ENCODE assay signal across 18 mouse cellular contexts in genomic region chr2:47994185-47994584, GRCm38 (mm10).
DNase-seq lines count a peak whose midpoint lies in the region; ATAC-seq lines count a peak whose summit lies in the region.
"Had no signal": no experiment of that assay in that cellular context is flagged by ENCODE, and none has a peak within 500 bp of the region (broad histone marks: within the 10 kb centered on the region; RNA-seq: fewer than 3 reads in every experiment).

No protein-coding gene starts in this region.

- peak; percentile 35; the same call in 1 of the 2 replicates for ATAC-seq in hindbrain, embryonic 11.5 days (ENCODE audit: low FRiP score)
- no peak for ATAC-seq in hindbrain, embryonic 16.5 days
- ATAC-seq in forebrain, embryonic 14.5 days = peak; percentile 68; the same call in 1 of the 2 replicates
- ATAC-seq in erythroblast, adult 5-6 weeks (replicated peaks; ENCODE audit: low FRiP score, poor library complexity, severe bottlenecking) = no peak
- ATAC-seq: intestine, embryonic 16.5 days; liver, embryonic 12.5 days; lung, postnatal 0 days; Patski had no signal

- H3K4me1 ChIP-seq in hindbrain, embryonic 11.5 days (replicated peaks; ENCODE audit: control insufficient read depth, insufficient read depth, low read length) = no peaks in the 10 kb centered on the region
- no peaks in the 10 kb centered on the region for H3K4me1 ChIP-seq in hindbrain, embryonic 16.5 days (ENCODE audit: control insufficient read depth, insufficient read depth, low read depth, low read length)
- no peaks in the 10 kb centered on the region for H3K4me1 ChIP-seq in forebrain, embryonic 14.5 days (ENCODE audit: control insufficient read depth, insufficient read depth, low read length)
- H3K4me1 ChIP-seq: embryonic facial prominence, embryonic 12.5 days; heart, embryonic 10.5 days; liver, embryonic 12.5 days had no signal

- no peak overlapping the region for H3K4me2 ChIP-seq in hindbrain, embryonic 11.5 days (replicated peaks; ENCODE audit: low read depth, low read length)
- no peak overlapping the region for H3K4me2 ChIP-seq in hindbrain, embryonic 16.5 days (ENCODE audit: low read length)
- H3K4me2 ChIP-seq in forebrain, embryonic 14.5 days (ENCODE audit: low read length) = no peak overlapping the region
- H3K4me2 ChIP-seq: embryonic facial prominence, embryonic 12.5 days; liver, embryonic 12.5 days had no signal

- no peaks in the 10 kb centered on the region for H3K36me3 ChIP-seq in hindbrain, embryonic 11.5 days (ENCODE audit: control insufficient read depth, insufficient read depth, low read length)
- no peaks in the 10 kb centered on the region for H3K36me3 ChIP-seq in hindbrain, embryonic 16.5 days (ENCODE audit: control insufficient read depth, insufficient read depth, low read length)
- H3K36me3 ChIP-seq in forebrain, embryonic 14.5 days (ENCODE audit: control insufficient read depth, insufficient read depth, low read length) = no peaks in the 10 kb centered on the region
- H3K36me3 ChIP-seq: embryonic facial prominence, embryonic 12.5 days; heart, embryonic 10.5 days; liver, embryonic 12.5 days had no signal

- no peaks in the 10 kb centered on the region for H3K27me3 ChIP-seq in hindbrain, embryonic 11.5 days (ENCODE audit: control insufficient read depth, insufficient read depth, low read length)
- H3K27me3 ChIP-seq in hindbrain, embryonic 16.5 days (replicated peaks; ENCODE audit: control insufficient read depth, insufficient read depth, low read length) = no peaks in the 10 kb centered on the region
- H3K27me3 ChIP-seq in forebrain, embryonic 14.5 days (replicated peaks; ENCODE audit: control insufficient read depth, insufficient read depth, low read length) = no peaks in the 10 kb centered on the region
- H3K27me3 ChIP-seq: embryonic facial prominence, embryonic 12.5 days; liver, embryonic 12.5 days had no signal

- no peak overlapping the region for H3K9ac ChIP-seq in hindbrain, embryonic 11.5 days (ENCODE audit: low read depth, low read length)
- H3K9ac ChIP-seq in hindbrain, embryonic 16.5 days (ENCODE audit: low read depth, low read length) = no peak overlapping the region
- H3K9ac ChIP-seq in forebrain, embryonic 14.5 days (ENCODE audit: low read length) = no peak overlapping the region
- H3K9ac ChIP-seq: embryonic facial prominence, embryonic 12.5 days; liver, embryonic 12.5 days had no signal

- 77% methylated on average over 5 of the region's 5 CpGs for WGBS in hindbrain, embryonic 11.5 days
- WGBS in hindbrain, embryonic 16.5 days = 63% methylated on average over 5 of the region's 5 CpGs
- 68% methylated on average over 5 of the region's 5 CpGs for WGBS in forebrain, embryonic 14.5 days

- H3K27ac ChIP-seq in hindbrain, embryonic 11.5 days (ENCODE audit: low read depth, low read length) = no peak overlapping the region
- H3K27ac ChIP-seq in hindbrain, embryonic 16.5 days (ENCODE audit: low read depth, low read length) = no peak overlapping the region
- H3K27ac ChIP-seq in forebrain, embryonic 14.5 days (ENCODE audit: low read depth, low read length) = no peak overlapping the region
- H3K27ac ChIP-seq: embryonic facial prominence, embryonic 12.5 days; heart, embryonic 10.5 days; liver, embryonic 12.5 days; stomach, postnatal 0 days had no signal

- DNase-seq in cerebellum, adult 11-12 months = peak; percentile 11
- no peak for DNase-seq in cerebellum, postnatal 4 days (ENCODE audit: low spot score in 2 of 2)
- DNase-seq in hindbrain, embryonic 11.5 days (ENCODE audit: low spot score) = peak; percentile 13
- DNase-seq in forebrain, embryonic 14.5 days (ENCODE audit: low spot score) = peak; percentile 39
- peak; percentile 63 for DNase-seq in layer of hippocampus, adult 9-11 months
- DNase-seq in gastrocnemius, adult 18-20 months (ENCODE audit: low spot score) = no peak
- DNase-seq: gastrocnemius, postnatal 25 days; kidney, postnatal 10 days; thymus, postnatal 36 days had no signal

- H3K9me3 ChIP-seq in hindbrain, embryonic 11.5 days (ENCODE audit: control insufficient read depth, low read length) = no peaks in the 10 kb centered on the region
- H3K9me3 ChIP-seq in hindbrain, embryonic 16.5 days (ENCODE audit: control insufficient read depth, low read length) = no peaks in the 10 kb centered on the region
- H3K9me3 ChIP-seq in forebrain, embryonic 14.5 days (replicated peaks; ENCODE audit: control insufficient read depth, low read length) = no peaks in the 10 kb centered on the region
- H3K9me3 ChIP-seq: embryonic facial prominence, embryonic 12.5 days; heart, embryonic 10.5 days; liver, embryonic 12.5 days had no signal

- H3K4me3 ChIP-seq in hindbrain, embryonic 11.5 days (ENCODE audit: low read depth, low read length) = no peak overlapping the region
- no peak overlapping the region for H3K4me3 ChIP-seq in hindbrain, embryonic 16.5 days (ENCODE audit: low read length)
- H3K4me3 ChIP-seq in forebrain, embryonic 14.5 days (ENCODE audit: low read depth, low read length) = no peak overlapping the region
- H3K4me3 ChIP-seq: embryonic facial prominence, embryonic 12.5 days; heart, embryonic 10.5 days; liver, embryonic 12.5 days had no signal

Comparison
In these comparisons a context has a peak if more than half of its experiments do, and no peak if none do; other contexts are left out.
1. DNase-seq: peak in cerebellum, adult 11-12 months (single experiment), hindbrain, embryonic 11.5 days (single experiment), forebrain, embryonic 14.5 days (single experiment) and layer of hippocampus, adult 9-11 months (single experiment); none in cerebellum, postnatal 4 days (0 of 2) and gastrocnemius, adult 18-20 months (single experiment).
2. ATAC-seq: peak in hindbrain, embryonic 11.5 days (single experiment) and forebrain, embryonic 14.5 days (single experiment); none in hindbrain, embryonic 16.5 days (single experiment) and erythroblast, adult 5-6 weeks (single experiment).